Mouse (Mus musculus): ENCODE measurements around the gene Trpv2. TPM values are rescaled to one million over a fixed set of nuclear protein-coding genes. Genes with fewer than 3 reads are reported as not detected.

Gene Trpv2
- polyA plus RNA-seq, 2 experiments from 2014 or later, result 76.8 to 79.0 TPM

DNA sequence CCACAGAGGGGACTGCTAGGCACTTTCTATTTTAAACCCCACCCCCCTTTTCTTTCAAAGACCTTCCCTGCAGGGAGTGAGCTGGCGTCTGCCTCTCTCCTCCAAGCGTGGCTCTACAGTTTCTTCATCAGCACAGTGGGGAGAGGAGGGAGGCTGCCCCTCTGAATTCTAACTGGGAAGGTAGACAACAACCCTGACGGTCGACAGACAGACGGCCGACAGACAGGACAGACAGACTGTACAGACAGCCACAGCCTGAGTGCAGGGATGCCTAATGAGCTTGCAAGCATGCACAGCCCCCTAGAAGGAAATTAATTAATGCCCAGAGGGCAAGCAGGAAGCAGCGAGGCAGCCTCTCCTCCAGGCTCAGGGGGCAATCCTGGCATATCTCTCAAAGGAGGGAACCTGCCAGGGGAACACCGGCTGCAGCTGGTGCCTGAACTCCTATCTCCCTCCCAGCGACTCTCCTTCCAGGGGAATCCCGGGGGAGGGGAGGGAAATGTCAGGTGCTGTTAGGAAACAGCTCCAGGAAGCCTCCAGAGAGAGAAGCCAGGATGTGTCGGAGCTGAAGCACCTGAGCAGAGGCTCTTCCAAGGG is 56.0 kb downstream of the Trpv2 start:
- no peak for ATAC-seq

DNA sequence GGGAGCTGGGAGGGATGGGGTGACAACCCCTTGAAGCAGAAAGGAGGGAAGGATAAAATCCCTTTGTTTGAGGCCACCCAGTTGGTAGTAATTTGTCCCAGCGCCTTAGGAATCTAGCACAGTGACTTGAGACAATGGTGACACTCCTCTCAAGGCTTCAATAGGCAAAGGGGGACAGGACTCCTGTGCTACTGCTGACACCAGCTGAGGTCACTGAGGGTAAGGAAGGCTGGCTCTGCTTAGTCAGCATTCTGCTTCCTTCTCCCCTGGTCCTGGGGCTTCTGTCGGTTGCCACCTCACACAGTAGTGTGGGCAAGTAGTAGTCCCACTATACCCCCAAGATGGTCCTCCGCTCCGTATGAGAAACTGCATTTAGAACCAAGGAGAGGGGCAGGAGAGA is 56.9 kb downstream of the Trpv2 start:
- no peak for ATAC-seq

DNA sequence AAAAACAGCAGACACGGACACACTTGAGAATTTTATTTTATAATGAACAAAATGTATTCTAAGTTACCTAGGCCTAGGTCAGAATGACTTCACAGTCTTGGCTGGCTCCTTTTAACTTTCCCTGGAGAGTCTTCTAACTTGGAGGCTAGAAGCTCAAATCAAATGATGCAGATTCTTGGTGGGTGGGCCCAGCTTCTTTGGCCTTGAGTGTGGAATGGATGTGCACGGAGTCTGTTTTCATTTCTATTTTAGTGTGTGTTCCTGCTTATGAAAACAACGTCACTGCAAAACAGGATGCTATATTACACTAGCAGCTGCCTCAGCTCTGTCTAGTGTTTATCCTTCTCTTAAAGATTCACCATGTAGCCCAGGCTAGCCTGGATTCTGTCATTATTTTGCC is 61.1 kb downstream of the Trpv2 start:
- no peak for ATAC-seq

DNA sequence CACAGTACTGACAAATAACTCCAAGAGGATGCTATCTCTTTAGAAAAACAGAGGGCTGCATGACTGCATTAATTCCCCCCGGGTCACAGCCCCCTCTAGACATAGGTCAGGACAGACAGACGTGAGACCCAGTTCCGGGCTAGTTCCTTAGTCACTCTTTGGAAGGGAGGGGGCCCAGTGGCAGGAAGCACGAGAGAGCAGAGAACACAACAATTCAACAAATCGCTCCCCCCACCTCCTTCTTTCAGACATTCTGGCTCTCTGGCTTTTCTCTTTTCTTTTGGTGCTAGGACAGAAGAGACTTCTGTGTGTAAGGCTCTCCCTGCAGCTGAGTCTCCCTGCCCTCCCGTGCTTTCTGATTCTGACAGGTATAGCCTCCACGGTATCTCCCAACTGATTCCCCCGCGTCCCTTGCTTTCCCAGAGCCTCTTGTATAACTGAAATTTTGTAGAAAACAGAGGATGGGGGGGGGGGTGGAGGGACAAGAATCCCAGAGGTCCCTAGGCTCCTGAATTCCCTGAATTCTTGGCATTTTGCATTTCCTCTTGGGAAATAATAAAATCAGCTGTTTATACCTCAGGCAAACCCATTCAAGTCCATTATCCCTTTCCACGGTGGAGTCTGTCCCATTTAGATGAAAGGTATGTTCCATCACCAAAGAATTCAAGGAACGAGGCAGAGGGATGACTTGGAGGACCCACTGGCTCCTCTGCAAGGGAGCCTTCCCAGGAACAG is 62.0 kb downstream of the Trpv2 start:
- ATAC-seq, result no peak

- no peak for ATAC-seq
These were observed 62.5 kb downstream of the Trpv2 start for GRCm38 (mm10) chr11:62636840-62637221.

DNA sequence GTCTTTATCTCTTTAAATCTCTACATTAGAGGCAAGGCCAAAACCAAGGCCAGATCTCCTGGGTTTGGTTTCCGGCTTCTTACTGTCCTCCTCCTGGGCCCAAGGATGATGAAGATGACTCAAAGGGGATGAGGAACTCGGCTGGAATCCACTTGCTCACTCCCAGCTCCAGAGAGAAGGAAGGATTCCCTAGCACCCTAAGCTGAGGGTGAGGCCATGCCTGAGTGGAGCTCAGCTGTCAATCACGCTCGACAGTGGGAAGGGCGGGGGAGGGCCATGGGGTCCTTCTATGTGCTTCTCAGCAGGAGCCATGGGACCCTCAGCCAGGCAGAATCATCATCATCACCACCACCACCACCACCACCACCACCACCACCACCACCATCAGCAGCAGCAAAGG is 63.1 kb downstream of the Trpv2 start:
- ATAC-seq, result no peak

DNA sequence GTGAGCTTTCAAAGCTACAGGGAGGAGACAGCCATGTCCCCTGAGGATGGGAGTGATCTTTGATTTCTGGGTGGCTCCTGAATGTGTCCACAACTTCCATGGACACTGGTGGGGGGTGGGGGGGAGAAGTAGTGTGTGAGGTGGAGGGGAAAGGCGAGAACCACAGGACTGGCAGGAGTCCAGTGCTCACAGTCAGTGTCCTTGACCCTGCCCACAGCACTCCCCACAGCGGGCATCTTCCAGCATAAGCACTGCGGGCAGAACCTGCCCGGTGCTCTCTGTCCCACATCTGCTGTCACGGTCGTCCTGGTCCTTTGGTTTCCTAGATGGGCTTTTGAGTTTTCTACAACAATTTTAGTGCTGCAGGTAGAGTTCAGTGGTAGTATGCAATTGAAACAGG is 63.5 kb downstream of the Trpv2 start:
- ATAC-seq, result no peak

- no peak for ATAC-seq
These were observed 64.1 kb downstream of the Trpv2 start for GRCm38 (mm10) chr11:62638402-62638801.

DNA sequence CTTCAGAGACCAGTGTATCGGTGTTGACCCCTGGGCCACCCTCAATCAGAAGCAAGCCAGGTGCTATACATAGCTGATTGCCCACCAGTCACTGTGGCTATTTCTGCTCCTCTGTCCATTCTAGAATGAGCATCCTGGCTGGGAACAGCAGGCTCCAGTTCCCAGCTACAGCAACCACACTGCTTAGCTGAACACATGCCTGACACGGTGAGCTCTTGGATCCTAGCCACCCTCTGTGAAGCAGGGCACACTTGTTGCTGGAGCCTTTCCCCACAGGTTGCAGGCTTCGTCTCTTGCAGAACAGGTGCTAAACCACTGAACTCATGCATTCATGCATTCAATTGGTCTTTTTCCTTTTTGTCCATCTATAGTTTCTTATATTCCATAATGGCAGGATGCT is 66.1 kb downstream of the Trpv2 start:
- no peak for ATAC-seq

DNA sequence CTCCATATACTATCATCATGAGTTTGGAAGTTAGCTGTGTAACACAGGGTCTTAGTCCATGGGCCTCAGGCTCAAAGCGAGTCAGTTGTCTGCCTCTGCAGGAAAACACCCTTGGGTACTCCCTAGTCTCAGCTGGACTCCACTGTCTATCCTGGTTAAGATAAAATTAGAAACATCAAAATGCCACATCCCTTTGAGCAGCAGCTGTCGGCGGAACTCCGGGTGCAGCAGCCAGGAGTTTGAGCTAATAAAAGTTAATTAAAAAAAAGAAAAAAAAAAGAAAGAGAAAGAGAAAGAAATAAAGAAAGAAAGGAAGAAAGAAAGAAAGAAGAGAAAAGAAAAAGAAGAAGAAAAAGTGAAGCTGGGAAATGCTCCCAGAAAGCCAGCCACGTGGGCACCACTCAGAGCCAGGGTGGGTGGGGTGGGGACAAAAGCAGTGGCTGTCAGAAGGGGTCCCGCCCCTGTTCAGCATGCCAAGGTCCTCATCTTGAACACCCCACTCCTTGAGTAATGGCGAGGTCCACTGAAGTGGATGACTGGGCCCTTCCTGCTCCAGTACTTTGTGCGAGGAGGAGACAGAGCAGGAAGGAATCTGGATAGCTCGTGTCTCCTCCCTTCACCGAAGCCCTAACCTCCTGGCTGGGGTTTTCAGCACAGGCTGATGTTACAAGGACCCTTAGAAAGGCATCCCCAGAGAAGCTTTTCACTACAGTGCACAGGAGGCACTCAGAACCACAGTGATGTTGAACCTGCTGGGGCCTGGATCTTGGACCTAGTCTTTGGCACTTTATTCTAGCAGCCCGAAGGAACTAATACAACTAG is 67.9 kb downstream of the Trpv2 start:
- ATAC-seq, result no peak

GRCm38 (mm10) chr11:62643011-62643631 is 68.8 kb downstream of the Trpv2 start:
- ATAC-seq, result no peak

DNA sequence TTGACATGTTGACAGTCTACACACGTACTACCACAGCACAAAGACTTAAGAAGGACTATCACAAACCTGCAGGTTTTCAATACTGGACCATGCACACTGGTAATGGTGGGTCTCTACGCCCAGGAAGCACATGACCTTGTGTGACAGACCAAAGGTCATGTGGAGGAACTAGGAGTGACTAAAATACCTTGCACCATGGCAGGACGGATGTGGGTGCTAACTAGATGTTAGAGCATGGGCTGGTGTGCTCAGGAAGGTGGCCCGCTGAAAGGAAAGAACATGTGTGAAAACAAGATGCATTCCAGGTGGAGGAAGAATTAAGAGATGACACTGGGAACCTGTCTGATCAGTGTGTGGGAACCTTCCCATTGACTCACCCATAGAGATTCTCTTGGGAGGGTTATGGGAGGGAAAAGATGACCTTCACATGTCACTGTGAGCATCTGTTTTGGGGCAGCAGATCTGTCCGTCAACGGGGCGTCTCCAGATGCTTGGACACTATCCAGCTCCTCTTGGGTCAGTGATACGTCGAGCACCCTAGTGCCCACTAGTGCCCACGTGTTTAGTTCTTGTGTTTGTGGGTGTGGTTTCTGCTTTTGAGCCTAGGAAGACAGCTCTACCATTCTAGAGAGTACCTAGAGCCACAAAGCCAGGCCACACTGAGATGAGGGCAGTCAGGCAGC is 69.5 kb downstream of the Trpv2 start:
- ATAC-seq, result no peak

GRCm38 (mm10) chr11:62644602-62645336 is 70.5 kb downstream of the Trpv2 start:
- no peak for ATAC-seq

DNA sequence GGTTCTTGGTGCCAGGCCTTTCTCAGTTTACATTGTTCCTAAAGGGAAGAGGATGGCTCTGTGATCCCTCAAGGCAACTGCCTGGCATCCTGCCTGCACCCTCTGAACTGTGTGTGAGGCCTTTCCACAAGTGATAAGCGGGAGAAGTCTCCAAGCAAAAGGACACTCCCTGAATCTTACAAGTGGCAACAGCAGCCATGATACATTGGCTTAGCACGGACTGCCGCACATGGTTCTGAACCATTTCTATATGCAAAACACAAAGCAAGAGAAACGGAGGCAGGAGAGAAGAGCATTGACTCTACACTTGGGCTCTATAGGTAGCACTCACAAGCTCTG is 71.0 kb downstream of the Trpv2 start:
- no peak for ATAC-seq

GRCm38 (mm10) chr11:62645732-62646494 is 71.6 kb downstream of the Trpv2 start:
- no peak for ATAC-seq

- ATAC-seq, result no peak
These were observed 72.2 kb downstream of the Trpv2 start for GRCm38 (mm10) chr11:62646495-62646843.

GRCm38 (mm10) chr11:62646958-62647515 is 72.8 kb downstream of the Trpv2 start:
- ATAC-seq, result no peak

DNA sequence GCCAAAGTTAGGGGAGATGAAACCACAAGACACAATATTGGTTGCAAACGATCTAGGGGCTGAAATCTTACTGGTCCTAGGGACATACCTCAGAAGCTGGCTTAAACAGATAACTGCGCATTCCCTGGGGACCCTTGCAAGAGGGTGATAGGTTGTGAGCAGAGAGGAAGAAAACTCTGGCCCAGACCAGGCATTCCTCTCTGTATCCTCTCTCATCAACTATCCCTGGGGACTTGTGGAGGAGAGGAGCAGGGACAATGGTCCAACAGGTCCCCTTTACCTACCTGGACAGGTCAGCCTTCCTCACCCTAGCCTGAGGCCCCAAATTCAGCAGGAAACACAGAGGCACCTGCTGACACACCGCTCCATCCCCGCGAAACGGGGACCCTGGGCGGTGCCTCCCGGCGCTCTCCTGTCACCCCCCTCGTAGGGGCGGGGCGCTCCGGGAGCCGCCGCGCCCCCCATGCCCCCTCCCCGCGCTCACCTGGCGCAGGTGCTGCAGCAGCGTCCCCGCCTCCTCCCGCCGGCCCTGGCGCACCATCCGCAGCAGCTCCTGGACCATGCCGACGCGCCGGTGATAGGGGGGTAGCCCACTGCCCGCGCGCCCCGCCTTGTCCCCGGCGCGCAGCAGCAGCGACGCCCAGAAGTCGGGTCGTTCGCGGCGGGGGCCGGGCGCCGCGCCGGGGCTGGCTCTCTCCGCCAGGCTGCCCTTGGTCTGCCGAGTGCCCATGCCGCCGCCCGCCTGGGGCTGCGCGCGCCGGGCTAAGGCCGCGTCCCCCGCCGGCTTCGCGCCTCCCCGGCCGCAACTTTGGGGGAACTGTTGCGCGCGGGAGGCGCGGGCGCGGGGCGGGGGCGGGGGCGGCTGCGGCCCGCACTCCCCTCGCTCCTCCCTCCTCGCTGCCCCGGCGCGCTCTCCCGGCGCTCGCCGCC is 73.6 kb downstream of the Trpv2 start, which contains the start of gene Lrrc75a:
TSS of gene Lrrc75a (minus strand) at position 863 of the 930 bp plus-strand sequence.
- no peak for ATAC-seq

DNA sequence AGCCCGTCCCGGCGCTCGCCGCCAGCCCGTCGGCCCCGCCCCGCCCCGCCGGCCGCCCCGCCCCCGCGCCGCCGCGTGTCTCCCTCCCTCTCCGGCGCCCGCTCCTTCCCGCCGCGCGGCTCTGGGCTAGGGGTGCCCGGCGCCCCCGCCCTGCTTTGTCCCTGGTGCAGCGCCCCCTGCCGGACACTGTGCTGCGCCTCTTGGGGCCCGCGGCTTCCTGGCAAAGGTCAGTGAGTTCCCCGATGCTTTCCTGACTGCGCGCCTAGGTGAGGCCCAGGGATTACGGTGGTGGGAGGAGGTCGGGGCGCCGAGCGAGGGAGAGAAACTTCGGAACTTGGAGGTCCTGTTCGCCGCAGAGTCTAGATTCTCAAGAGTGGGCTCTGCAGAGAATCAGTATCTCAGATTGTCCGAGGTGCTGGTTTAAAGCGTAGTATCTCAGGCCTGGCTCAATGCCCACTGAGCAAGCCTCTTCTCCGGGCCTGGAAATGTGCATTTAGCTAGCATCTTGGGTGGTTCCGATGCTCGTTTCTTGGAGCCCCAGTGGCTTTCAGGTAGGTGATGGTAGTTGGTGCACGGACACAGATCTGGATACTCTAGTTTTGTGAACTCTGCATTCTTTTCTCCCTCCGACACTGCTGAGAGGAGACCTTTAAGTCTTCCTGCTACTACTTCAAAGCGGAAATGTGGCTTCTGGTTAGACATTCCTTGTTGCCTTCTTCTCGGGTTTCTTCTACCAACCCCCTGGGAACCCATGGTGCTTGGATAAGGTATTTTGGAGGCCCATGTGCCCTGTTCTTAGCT is 74.5 kb downstream of the Trpv2 start, which contains the start of gene Mmgt2:
TSS of gene Mmgt2 (plus strand) at position 74 of the 801 bp plus-strand sequence.
- peak; percentile 83 for ATAC-seq

Data from activated CD4-positive, CD25-positive, alpha-beta regulatory T cell, adult 4 months (primary cell).